ENCODE assay signal across 27 mouse cellular contexts in genomic region chr14:99786367-99786766, GRCm38 (mm10).
"Had no signal": no experiment of that assay in that cellular context is flagged by ENCODE, and none has a peak within 500 bp of the region (broad histone marks: within the 10 kb centered on the region; RNA-seq: fewer than 3 reads in every experiment).

No protein-coding gene starts in this region.

- H3K9ac ChIP-seq: heart, embryonic 12.5 days; hindbrain, embryonic 12.5 days; hindbrain, embryonic 14.5 days; intestine, embryonic 15.5 days; limb, embryonic 12.5 days; liver, embryonic 13.5 days; liver, embryonic 15.5 days had no signal

- H3K9me3 ChIP-seq: heart, embryonic 10.5 days; heart, embryonic 12.5 days; hindbrain, embryonic 10.5 days; hindbrain, embryonic 12.5 days; intestine, embryonic 15.5 days; limb, embryonic 10.5 days; limb, embryonic 12.5 days; liver, embryonic 13.5 days; liver, embryonic 15.5 days had no signal

- H3K27me3 ChIP-seq: heart, embryonic 12.5 days; hindbrain, embryonic 12.5 days; intestine, embryonic 15.5 days; limb, embryonic 12.5 days; liver, embryonic 13.5 days; liver, embryonic 15.5 days had no signal

- ATAC-seq: hindbrain, embryonic 16.5 days; inflammation-experienced regulatory T-cells, adult 6 months; intestine, embryonic 15.5 days had no signal

- H3K4me2 ChIP-seq: heart, embryonic 12.5 days; hindbrain, embryonic 12.5 days; hindbrain, embryonic 14.5 days; intestine, embryonic 15.5 days; limb, embryonic 12.5 days; liver, embryonic 11.5 days; liver, embryonic 13.5 days; liver, embryonic 15.5 days had no signal

- H3K36me3 ChIP-seq: heart, embryonic 10.5 days; heart, embryonic 12.5 days; hindbrain, embryonic 10.5 days; hindbrain, embryonic 12.5 days; intestine, embryonic 15.5 days; limb, embryonic 10.5 days; limb, embryonic 12.5 days; liver, embryonic 13.5 days; liver, embryonic 15.5 days had no signal

- DNase-seq: gastrocnemius, adult 2 months; gastrocnemius, postnatal 10 days; gastrocnemius, postnatal 25 days; heart, adult 18-20 months; heart, postnatal 10 days; heart, postnatal 4 days; kidney, adult 18-20 months; kidney, adult 8-10 months; kidney, postnatal 10 days; kidney, postnatal 25 days; kidney, postnatal 4 days; liver; liver, embryonic 13.5 days had no signal

- H3K27ac ChIP-seq: gastrocnemius, adult 2 months; heart, embryonic 10.5 days; hindbrain, embryonic 10.5 days; hindbrain, embryonic 12.5 days; hindbrain, embryonic 14.5 days; intestine, embryonic 15.5 days; layer of hippocampus, adult 2 months; left cerebral cortex, adult 2 months; limb, embryonic 10.5 days; limb, embryonic 12.5 days; liver, embryonic 13.5 days; liver, embryonic 15.5 days had no signal

- H3K4me1 ChIP-seq: heart, embryonic 10.5 days; heart, embryonic 12.5 days; hindbrain, embryonic 10.5 days; hindbrain, embryonic 12.5 days; intestine, embryonic 15.5 days; limb, embryonic 10.5 days; liver, embryonic 13.5 days; liver, embryonic 15.5 days had no signal

- H3K4me3 ChIP-seq: gastrocnemius, adult 2 months; heart, embryonic 10.5 days; heart, embryonic 12.5 days; hindbrain, embryonic 10.5 days; hindbrain, embryonic 12.5 days; intestine, embryonic 15.5 days; layer of hippocampus, adult 2 months; left cerebral cortex, adult 2 months; limb, embryonic 10.5 days; limb, embryonic 12.5 days; liver, embryonic 13.5 days; liver, embryonic 15.5 days had no signal
